Mouse (Mus musculus) embryonic facial prominence, embryonic 13.5 days (tissue): ENCODE measurements around the gene Ccdc115. TPM values are rescaled to one million over a fixed set of nuclear protein-coding genes. Genes with fewer than 3 reads are reported as not detected.
A peak's percentile ranks its signal among the peaks of the same experiment; 100 is the strongest.
"Not testable (repeated sequence)": the region's sequence is repeated elsewhere in the genome, so short reads cannot be mapped to it uniquely, and the experiment has no call there.

Experiments used
- ATAC-seq: fragments of 200-750 bp; cut with Nextera tagmentation; 2 replicates; pipeline ENCODE4 v1.8.0; 2017; ENCODE audit warnings: low read depth; ENCODE audit not compliant: insufficient number of reproducible peaks, insufficient read depth, low FRiP score, low TSS enrichment
- H3K27ac ChIP-seq: fragments of 300-500 bp; sonication (generic); 2 replicates; pipeline ENCODE4 v1.5.1; 2015; ENCODE audit warnings: moderate library complexity, mild to moderate bottlenecking, inconsistent platforms
- H3K27me3 ChIP-seq: fragments of 300-500 bp; sonication (generic); 2 replicates; pipeline ENCODE4 v1.6.1; 2015; ENCODE audit warnings: mild to moderate bottlenecking, inconsistent platforms
- H3K36me3 ChIP-seq: fragments of 300-500 bp; sonication (generic); 2 replicates; pipeline ENCODE4 v1.6.1; 2015; ENCODE audit warnings: mild to moderate bottlenecking, inconsistent platforms
- H3K4me1 ChIP-seq: fragments of 300-500 bp; sonication (generic); 2 replicates; pipeline ENCODE4 v1.6.1; 2015; ENCODE audit warnings: inconsistent platforms
- H3K4me2 ChIP-seq: fragments of 300-500 bp; sonication (generic); 2 replicates; pipeline ENCODE4 v1.6.1; 2015; ENCODE audit warnings: moderate library complexity, mild to moderate bottlenecking, inconsistent platforms
- H3K4me3 ChIP-seq: fragments of 300-500 bp; sonication (generic); 2 replicates; pipeline ENCODE4 v1.5.1; 2015; ENCODE audit warnings: mild to moderate bottlenecking, inconsistent platforms
- H3K9ac ChIP-seq: fragments of 300-500 bp; sonication (generic); 2 replicates; pipeline ENCODE4 v1.6.1; 2015; ENCODE audit warnings: mild to moderate bottlenecking, inconsistent platforms
- H3K9me3 ChIP-seq: fragments of 300-500 bp; sonication (generic); 2 replicates; pipeline ENCODE4 v1.6.1; 2016; ENCODE audit warnings: inconsistent platforms
- WGBS: fragments of 180-500 bp; shearing (Covaris S2); methylation state at CpG from one replicate; pipeline ENCODE4 v1.1.7; 2015; ENCODE audit warnings: mixed read lengths; 5-methylcytosine and 5-hydroxymethylcytosine counted together
- polyA plus RNA-seq: library from polyadenylated mRNA; unstranded; fragments of >200 nt; fragmentation: Nextera tagmentation; extraction: Ambion mirVana; gene quantifications from 2 replicates; pipeline ENCODE4 v1.2.1, GENCODE M21; 2015

The Ccdc115 gene
- polyA plus RNA-seq, 1 experiment from 2014 or later: 49.2 TPM

- Histone ChIP-seq H3K36me3 (no peaks in the 10 kb centered on the region), H3K4me3 (no peak overlapping the region), H3K4me2 (no peak overlapping the region), H3K9me3 (no peaks in the 10 kb centered on the region), H3K9ac (no peak overlapping the region), H3K4me1 (no peaks in the 10 kb centered on the region; the same call in 1 of the 2 replicates), H3K27me3 (peaks cover 21% of the 10 kb centered on the region), H3K27ac (no peak overlapping the region)
- no peak for ATAC-seq
- 70% methylated on average over 3 of the region's 3 CpGs for WGBS
Measured at GRCm38 (mm10) chr1:34468051-34468450, 28.6 kb upstream of the Ccdc115 start.

DNA sequence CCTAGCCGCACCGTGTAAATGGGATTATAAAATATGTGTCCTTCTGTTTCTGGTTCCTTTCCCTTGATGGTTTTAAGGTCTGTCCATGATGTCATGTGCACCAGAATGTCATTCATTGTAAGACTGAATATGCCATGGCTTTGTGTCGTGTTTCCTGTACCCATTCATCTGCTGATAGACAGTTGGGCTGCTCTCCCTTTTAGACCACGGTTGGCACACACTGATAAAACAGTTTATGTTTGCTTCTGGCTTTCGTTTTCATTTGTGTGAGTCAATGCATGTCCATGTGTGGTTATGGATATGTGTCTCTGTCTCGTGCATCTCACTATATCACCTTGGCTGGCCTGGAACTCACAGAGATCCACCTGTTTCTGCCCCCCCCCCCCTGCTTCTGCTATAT lies 26.0 kb upstream of the Ccdc115 start:
- WGBS: 86% methylated on average over 6 of the region's 6 CpGs
- Histone ChIP-seq H3K9me3 (no peaks in the 10 kb centered on the region), H3K36me3 (no peaks in the 10 kb centered on the region), H3K27me3 (peaks cover 23% of the 10 kb centered on the region), H3K27ac (no peak overlapping the region), H3K4me3 (no peak overlapping the region), H3K4me2 (no peak overlapping the region), H3K4me1 (no peaks in the 10 kb centered on the region), H3K9ac (no peak overlapping the region)
- ATAC-seq: no peak

DNA sequence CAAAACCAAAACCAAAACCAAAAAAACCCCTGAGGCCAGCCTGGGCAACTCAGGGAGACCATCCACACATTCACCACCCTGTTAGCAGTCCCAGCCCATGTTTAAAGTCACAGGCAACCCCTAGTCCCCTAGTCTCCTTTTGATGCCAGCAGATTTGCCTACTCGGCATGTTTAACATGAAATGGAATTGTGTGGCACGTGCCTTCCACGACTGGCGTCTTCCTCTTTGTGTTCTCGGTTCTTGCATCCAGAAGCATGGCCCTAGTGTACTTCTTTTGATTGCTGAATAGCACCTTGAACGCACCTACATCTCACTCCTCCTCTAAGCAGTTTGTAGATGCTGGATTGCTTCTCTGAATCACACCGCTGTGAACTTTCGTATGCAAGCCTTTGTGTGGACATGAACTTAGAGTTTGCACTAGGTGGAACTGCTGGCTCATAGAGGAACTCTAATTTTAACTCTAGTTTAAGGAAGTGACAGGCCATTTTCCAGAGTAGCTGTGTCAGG lies 24.9 kb upstream of the Ccdc115 start:
- Histone ChIP-seq H3K4me1 (peaks cover 5% of the 10 kb centered on the region), H3K27me3 (peaks cover 34% of the 10 kb centered on the region), H3K27ac (no peak overlapping the region), H3K4me2 (no peak overlapping the region), H3K36me3 (no peaks in the 10 kb centered on the region), H3K4me3 (no peak overlapping the region), H3K9ac (no peak overlapping the region), H3K9me3 (no peaks in the 10 kb centered on the region)
- WGBS: 88% methylated on average over 8 of the region's 8 CpGs
- ATAC-seq: no peak

GRCm38 (mm10) chr1:34462766-34463165 lies 23.3 kb upstream of the Ccdc115 start:
- H3K36me3 ChIP-seq: no peaks in the 10 kb centered on the region
- no peak overlapping the region for H3K4me3 ChIP-seq
- WGBS: 26% methylated on average over 7 of the region's 7 CpGs
- no peak overlapping the region for H3K4me2 ChIP-seq
- H3K27me3 ChIP-seq: peaks cover 50% of the 10 kb centered on the region
- H3K9ac ChIP-seq: no peak overlapping the region
- H3K27ac ChIP-seq: no peak overlapping the region
- no peaks in the 10 kb centered on the region for H3K9me3 ChIP-seq
- ATAC-seq: no peak
- H3K4me1 ChIP-seq: peaks cover 7% of the 10 kb centered on the region

- Histone ChIP-seq H3K27ac (no peak overlapping the region), H3K4me3 (peak overlapping the region; percentile 60), H3K4me2 (peak overlapping the region; percentile 90), H3K27me3 (peaks cover 66% of the 10 kb centered on the region), H3K36me3 (no peaks in the 10 kb centered on the region), H3K9ac (peak overlapping the region; percentile 60), H3K9me3 (no peaks in the 10 kb centered on the region), H3K4me1 (peaks cover 7% of the 10 kb centered on the region)
- ATAC-seq: no peak; the same call in 1 of the 2 replicates
- under 1% methylated on average over 15 of the region's 15 CpGs for WGBS
Measured at GRCm38 (mm10) chr1:34460061-34460441, 20.6 kb upstream of the Ccdc115 start.

DNA sequence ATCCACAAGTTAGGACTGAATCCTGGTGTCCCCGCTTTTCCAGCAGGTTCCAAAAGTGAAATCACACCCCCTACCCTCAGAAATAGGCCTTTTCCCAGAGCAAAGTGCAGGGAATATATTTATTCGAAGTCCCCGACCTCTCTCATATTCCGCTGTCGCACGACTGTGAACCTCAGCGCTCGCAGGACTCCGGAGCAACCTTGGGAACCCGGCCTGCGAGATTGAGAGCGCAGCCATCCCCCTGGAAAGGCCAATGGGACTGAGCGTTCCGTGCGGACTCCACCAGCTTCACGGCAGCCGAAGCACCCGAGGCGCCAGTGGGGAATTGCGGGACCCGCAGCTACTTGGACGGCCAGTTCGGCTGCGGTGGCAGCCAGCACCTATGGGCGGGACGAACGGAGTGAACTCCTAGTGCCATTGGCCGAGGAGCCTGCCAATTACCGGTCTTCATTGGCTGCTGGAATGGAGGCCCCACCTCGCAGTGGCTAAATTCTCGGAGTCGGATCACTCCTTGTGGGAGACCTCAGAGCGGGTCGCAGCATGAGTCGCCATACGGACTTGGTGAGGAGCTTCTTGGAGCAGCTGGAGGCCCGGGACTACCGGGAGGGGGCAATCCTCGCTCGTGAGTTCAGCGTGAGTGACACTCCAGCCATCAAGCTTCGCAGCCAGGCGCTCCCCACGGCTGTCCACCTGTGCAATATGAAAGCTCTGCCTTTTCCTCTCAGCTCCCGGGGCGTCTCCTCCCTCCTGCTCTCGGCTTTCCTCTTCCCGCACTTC lies 20.0 kb upstream of the Ccdc115 start, which contains the start of gene Ptpn18:
TSS of gene Ptpn18 (plus strand) at position 479 of the 777 bp plus-strand sequence.
- peaks cover 7% of the 10 kb centered on the region for H3K4me1 ChIP-seq
- peak; percentile 69; the same call in 1 of the 2 replicates for ATAC-seq
- H3K36me3 ChIP-seq: no peaks in the 10 kb centered on the region
- peak within 1 kb of the TSS; percentile 60 for H3K9ac ChIP-seq
- peaks cover 66% of the 10 kb centered on the region for H3K27me3 ChIP-seq
- no peak within 1 kb of the TSS for H3K27ac ChIP-seq
- under 1% methylated on average over 48 of the region's 48 CpGs for WGBS
- no peaks in the 10 kb centered on the region for H3K9me3 ChIP-seq
- H3K4me3 ChIP-seq: peak within 1 kb of the TSS; percentile 60
- peak within 1 kb of the TSS; percentile 90 for H3K4me2 ChIP-seq

DNA sequence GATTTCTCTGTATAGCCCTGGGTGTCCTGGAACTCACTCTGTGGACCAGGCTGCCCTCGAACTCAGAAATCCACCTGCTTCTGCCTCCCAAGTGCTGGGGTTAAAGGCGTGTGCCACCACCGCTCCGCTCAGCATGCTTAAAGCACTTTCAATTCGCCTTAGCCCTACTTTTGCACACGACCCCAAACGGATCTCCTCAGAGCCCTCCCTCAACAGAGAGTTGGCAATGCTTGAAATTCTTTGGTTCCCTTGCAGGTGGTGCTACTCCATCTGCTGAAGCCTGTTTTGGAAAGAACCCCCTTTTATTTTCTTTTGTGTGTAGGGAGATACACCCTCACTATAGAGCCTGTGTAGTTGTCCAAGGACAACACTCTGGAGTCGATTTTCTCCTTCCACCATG lies 19.0 kb upstream of the Ccdc115 start:
- peaks cover 66% of the 10 kb centered on the region for H3K27me3 ChIP-seq
- no peak for ATAC-seq
- no peak overlapping the region for H3K9ac ChIP-seq
- peaks cover 7% of the 10 kb centered on the region for H3K4me1 ChIP-seq
- no peak overlapping the region for H3K4me3 ChIP-seq
- H3K36me3 ChIP-seq: no peaks in the 10 kb centered on the region
- no peaks in the 10 kb centered on the region for H3K9me3 ChIP-seq
- H3K4me2 ChIP-seq: no peak overlapping the region
- WGBS: 36% methylated on average over 8 of the region's 8 CpGs
- H3K27ac ChIP-seq: no peak overlapping the region

DNA sequence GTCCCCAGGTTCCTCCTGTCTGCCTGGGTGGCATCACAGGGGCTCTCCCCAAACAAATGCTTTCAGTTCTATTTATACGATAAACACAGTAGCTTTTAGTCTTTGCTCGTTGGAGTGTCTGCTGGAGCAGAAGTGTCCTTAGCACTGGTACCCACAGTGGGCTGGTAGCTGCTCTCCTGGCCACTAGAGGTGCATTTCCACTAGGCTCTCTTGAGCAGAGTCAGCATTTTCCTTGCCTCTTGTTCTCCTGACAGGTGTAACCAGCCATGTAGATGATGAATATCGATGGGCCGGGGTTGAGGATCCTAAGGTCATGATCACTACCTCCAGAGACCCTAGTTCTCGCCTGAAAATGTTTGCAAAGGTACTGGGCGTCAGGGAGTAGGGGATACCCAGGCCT lies 3.7 kb upstream of the Ccdc115 start:
- Histone ChIP-seq H3K9me3 (no peaks in the 10 kb centered on the region), H3K27ac (no peak overlapping the region), H3K27me3 (no peaks in the 10 kb centered on the region), H3K9ac (no peak overlapping the region), H3K4me2 (no peak overlapping the region), H3K4me1 (peaks cover 14% of the 10 kb centered on the region), H3K36me3 (peaks cover 50% of the 10 kb centered on the region), H3K4me3 (no peak overlapping the region)
- ATAC-seq: no peak
- WGBS: 90% methylated on average over 6 of the region's 6 CpGs

DNA sequence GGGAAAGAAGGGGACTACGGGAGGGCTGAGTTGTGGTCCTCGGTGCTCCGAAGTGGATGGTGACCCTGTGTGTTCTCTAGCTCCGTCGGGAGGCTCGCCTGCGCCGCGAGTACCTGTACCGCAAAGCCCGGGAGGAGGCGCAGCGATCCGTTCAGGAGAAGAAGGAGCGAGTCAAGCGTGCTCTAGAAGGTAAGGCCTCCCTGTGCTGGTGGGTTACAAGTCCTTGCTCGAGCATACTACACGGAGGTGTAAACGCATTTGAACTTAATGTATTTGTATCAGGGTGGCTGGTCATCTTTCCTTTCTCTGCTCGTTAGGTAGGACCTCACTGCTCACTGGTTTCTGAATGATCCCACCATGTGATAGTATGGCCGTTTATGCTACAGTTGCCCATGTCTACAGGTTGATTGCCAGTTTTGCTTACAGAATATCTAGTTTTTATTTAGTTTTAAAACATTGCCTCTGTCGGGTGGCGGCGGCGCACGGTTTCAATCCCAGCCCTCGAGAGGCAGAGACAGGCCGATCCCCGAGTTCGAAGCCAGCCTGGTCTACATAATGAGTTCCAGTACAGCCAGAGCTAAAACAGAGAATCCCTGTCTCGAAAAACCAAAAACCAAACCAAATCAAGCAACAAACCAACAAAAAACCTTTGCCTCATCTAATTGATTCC lies 624 bp upstream of the Ccdc115 start:
- H3K4me1 ChIP-seq: peaks cover 22% of the 10 kb centered on the region
- H3K9me3 ChIP-seq: no peaks in the 10 kb centered on the region
- H3K9ac ChIP-seq: peak overlapping the region; percentile 72
- ATAC-seq: peak; percentile 2; the same call in 1 of the 2 replicates
- WGBS: 7% methylated on average over 31 of the region's 31 CpGs
- peaks cover 41% of the 10 kb centered on the region for H3K36me3 ChIP-seq
- peak overlapping the region; percentile 62 for H3K4me2 ChIP-seq
- peak overlapping the region; percentile 70 for H3K4me3 ChIP-seq
- peak overlapping the region; percentile 69 for H3K27ac ChIP-seq
- no peaks in the 10 kb centered on the region for H3K27me3 ChIP-seq

DNA sequence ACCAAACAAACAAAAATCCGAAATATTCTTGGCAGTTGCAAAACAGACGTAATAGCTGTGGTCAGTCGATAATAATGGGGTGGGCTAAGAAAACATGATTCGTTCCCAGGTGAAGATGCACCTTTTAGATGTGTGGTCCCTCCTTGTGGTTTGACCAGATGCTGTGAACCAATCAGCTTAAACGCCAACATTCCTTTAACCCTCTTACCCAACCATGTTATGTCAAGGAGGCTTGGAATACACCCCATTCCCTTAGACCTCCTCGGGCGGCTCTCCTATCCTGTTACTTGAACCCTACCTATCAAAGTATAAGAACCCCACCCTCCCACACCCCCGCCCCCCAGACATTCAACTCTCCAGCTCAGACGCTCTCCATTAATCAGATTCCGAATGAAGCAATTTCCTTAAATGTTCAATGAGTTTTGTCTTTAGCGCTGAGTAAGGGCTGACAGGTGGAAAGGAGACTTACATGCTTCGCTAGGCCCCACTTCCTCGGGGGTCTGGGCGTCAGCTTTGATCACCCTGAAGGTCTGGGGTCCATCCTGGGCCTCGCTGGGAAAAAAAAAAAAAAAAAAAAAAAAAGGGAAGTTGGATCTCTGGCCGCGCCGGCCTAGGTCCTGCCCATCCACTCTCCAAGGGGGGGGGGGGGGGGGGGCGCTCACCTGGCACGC lies 956 bp downstream of the Ccdc115 start:
- 43% methylated on average over 14 of the region's 20 CpGs for WGBS
- H3K4me1 ChIP-seq: peaks cover 29% of the 10 kb centered on the region
- H3K4me2 ChIP-seq: peak overlapping the region; percentile 68
- no peak overlapping the region for H3K27ac ChIP-seq
- no peaks in the 10 kb centered on the region for H3K9me3 ChIP-seq
- H3K27me3 ChIP-seq: no peaks in the 10 kb centered on the region
- no peak for ATAC-seq
- H3K4me3 ChIP-seq: peak overlapping the region; percentile 70
- peaks cover 26% of the 10 kb centered on the region for H3K36me3 ChIP-seq
- peak overlapping the region; percentile 72 for H3K9ac ChIP-seq

- H3K27ac ChIP-seq, ATAC-seq, H3K4me3 ChIP-seq, H3K27me3 ChIP-seq, H3K9ac ChIP-seq, H3K9me3 ChIP-seq, H3K4me2 ChIP-seq: not testable (repeated sequence)
- peaks cover 15% of the 10 kb centered on the region for H3K36me3 ChIP-seq
- peaks cover 36% of the 10 kb centered on the region for H3K4me1 ChIP-seq
- WGBS: 97% methylated on average over 8 of the region's 8 CpGs
Measured at GRCm38 (mm10) chr1:34437366-34437765, 2.1 kb downstream of the Ccdc115 start.
